Mouse (Mus musculus) C2C12 (cell line): Measurements from ENCODE around the gene Mycl. TPM values are rescaled to one million over a fixed set of nuclear protein-coding genes. Genes with fewer than 3 reads are reported as not detected.

Experiments
- H3K27me3 ChIP-seq: one replicate; pipeline ENCODE4 v1.6.1; 2011; ENCODE audit not compliant: control insufficient read depth, insufficient read depth, insufficient read length
- H3K36me3 ChIP-seq: one replicate; pipeline ENCODE4 v1.6.1; 2011; ENCODE audit not compliant: control insufficient read depth, insufficient read depth
- H3K4me3 ChIP-seq: one replicate; pipeline ENCODE4 v1.5.1; 2011; ENCODE audit warnings: mild to moderate bottlenecking, control low read depth; ENCODE audit not compliant: poor library complexity, insufficient read depth, severe bottlenecking
- H3K79me2 ChIP-seq: one replicate; pipeline ENCODE4 v1.6.1; 2011; ENCODE audit not compliant: control insufficient read depth, insufficient read depth
- H3K79me3 ChIP-seq: one replicate; pipeline ENCODE4 v1.6.1; 2011; ENCODE audit warnings: low read depth, control low read depth
- H3ac ChIP-seq: one replicate; pipeline ENCODE3; 2011; ENCODE audit warnings: low read depth; ENCODE audit not compliant: control insufficient read depth, insufficient read length
- CEBPB ChIP-seq: IDR thresholded peaks from one replicate; pipeline ENCODE4 v1.6.1; 2011; ENCODE audit warnings: low read depth, mild to moderate bottlenecking, control low read depth, moderate library complexity
- CTCF ChIP-seq: IDR thresholded peaks from one replicate; pipeline ENCODE4 v1.5.1; 2011; ENCODE audit not compliant: control insufficient read depth, insufficient read depth, insufficient read length
- FOSL1 ChIP-seq: IDR thresholded peaks from one replicate; pipeline ENCODE4 v1.8.0; 2011; ENCODE audit warnings: mild to moderate bottlenecking, low read length; ENCODE audit not compliant: poor library complexity, insufficient read depth, severe bottlenecking
- MAX ChIP-seq: IDR thresholded peaks from one replicate; pipeline ENCODE4 v1.6.1; 2011; ENCODE audit warnings: mild to moderate bottlenecking, control low read depth
- MYOD1 ChIP-seq: IDR thresholded peaks from one replicate; pipeline ENCODE4 v1.6.1; 2011; ENCODE audit warnings: low read depth; ENCODE audit not compliant: control insufficient read depth, insufficient read length
- MYOG ChIP-seq: IDR thresholded peaks from one replicate; pipeline ENCODE4 v1.6.1; 2011; ENCODE audit not compliant: control insufficient read depth, insufficient read length; ENCODE audit errors: extremely low read depth
- USF1 ChIP-seq: IDR thresholded peaks from one replicate; pipeline ENCODE4 v1.6.1; 2011; ENCODE audit warnings: low read depth, mild to moderate bottlenecking, control low read depth, moderate library complexity
- polyA plus RNA-seq: library from polyadenylated mRNA; unstranded; fragments of >200 nt; fragmentation: generic; extraction: Trizol; gene quantifications from one replicate; pipeline ENCODE4 v1.2.1, GENCODE M21; 2012; ENCODE audit warnings: missing spikeins

The Mycl gene
- polyA plus RNA-seq, 1 experiment = 11.5 TPM

GRCm38 (mm10) chr4:122956301-122956700 is 39.2 kb upstream of the Mycl start:
- TF ChIP-seq MYOG (no peak), MYOD1 (no peak), USF1 (no peak), CTCF (no peak), CEBPB (no peak), FOSL1 (no peak), MAX (no peak)
- peaks cover 12% of the 10 kb centered on the region for H3K79me2 ChIP-seq
- H3K36me3 ChIP-seq = no peaks in the 10 kb centered on the region
- H3K4me3 ChIP-seq = no peak overlapping the region
- no peaks in the 10 kb centered on the region for H3K79me3 ChIP-seq
- H3ac ChIP-seq = no peak overlapping the region
- H3K27me3 ChIP-seq = no peaks in the 10 kb centered on the region

GRCm38 (mm10) chr4:122958491-122959031 is 36.9 kb upstream of the Mycl start:
- no peak for TF ChIP-seq MAX
- no peak for TF ChIP-seq FOSL1
- TF ChIP-seq MYOD1 = no peak
- no peak for TF ChIP-seq USF1
- TF ChIP-seq MYOG = no peak
- no peak for TF ChIP-seq CEBPB
- TF ChIP-seq CTCF = no peak
- no peaks in the 10 kb centered on the region for H3K36me3 ChIP-seq
- H3ac ChIP-seq = no peak overlapping the region
- no peak overlapping the region for H3K4me3 ChIP-seq
- H3K27me3 ChIP-seq = no peaks in the 10 kb centered on the region
- peaks cover 12% of the 10 kb centered on the region for H3K79me2 ChIP-seq
- H3K79me3 ChIP-seq = no peaks in the 10 kb centered on the region

GRCm38 (mm10) chr4:122959816-122960215 is 35.6 kb upstream of the Mycl start:
- H3K27me3 ChIP-seq = no peaks in the 10 kb centered on the region
- no peaks in the 10 kb centered on the region for H3K79me3 ChIP-seq
- H3ac ChIP-seq = peak overlapping the region; percentile 77
- TF ChIP-seq MYOD1 (peak; percentile 22), CTCF (no peak)
- peaks cover 12% of the 10 kb centered on the region for H3K79me2 ChIP-seq
- no peaks in the 10 kb centered on the region for H3K36me3 ChIP-seq
- H3K4me3 ChIP-seq = peak overlapping the region; percentile 49

GRCm38 (mm10) chr4:122960321-122961099 is 34.9 kb upstream of the Mycl start:
- H3ac ChIP-seq = peak overlapping the region; percentile 77
- H3K79me3 ChIP-seq = no peaks in the 10 kb centered on the region
- H3K27me3 ChIP-seq = no peaks in the 10 kb centered on the region
- H3K36me3 ChIP-seq = no peaks in the 10 kb centered on the region
- H3K79me2 ChIP-seq = peaks cover 12% of the 10 kb centered on the region
- no peak for TF ChIP-seq MAX
- TF ChIP-seq USF1 = no peak
- H3K4me3 ChIP-seq = peak overlapping the region; percentile 49

- Histone ChIP-seq H3K79me2 (peaks cover 12% of the 10 kb centered on the region), H3K36me3 (no peaks in the 10 kb centered on the region), H3ac (peak within 1 kb of the TSS; percentile 77), H3K27me3 (no peaks in the 10 kb centered on the region), H3K4me3 (peak within 1 kb of the TSS; percentile 49), H3K79me3 (no peaks in the 10 kb centered on the region)
- TF ChIP-seq MAX (peak; percentile 93), CEBPB (no peak)
These were observed 34.3 kb upstream of the Mycl start, which contains the start of gene Mfsd2a for GRCm38 (mm10) chr4:122961100-122961567. Gene Mfsd2a (minus strand): TSS chr4:122961188.

- H3K27me3 ChIP-seq = no peaks in the 10 kb centered on the region
- no peaks in the 10 kb centered on the region for H3K36me3 ChIP-seq
- TF ChIP-seq CEBPB (peak; percentile 67), MAX (no peak), FOSL1 (no peak), USF1 (no peak), CTCF (no peak), MYOD1 (peak; percentile 68), MYOG (no peak)
- no peaks in the 10 kb centered on the region for H3K79me3 ChIP-seq
- no peak overlapping the region for H3K4me3 ChIP-seq
- H3K79me2 ChIP-seq = peaks cover 12% of the 10 kb centered on the region
- H3ac ChIP-seq = peak overlapping the region; percentile 6
These were observed 33.9 kb upstream of the Mycl start for GRCm38 (mm10) chr4:122961589-122961988.
